Mouse (Mus musculus) cerebellum, postnatal 25 days (tissue): ENCODE measurements at regions not wholly inside any gene's neighbourhood (a gene's known extent, or its start where the extent isn't known, plus 50 kb on each side); places are given as distances from the start of the nearest gene placed in this dataset.
"Not testable (repeated sequence)": the region's sequence is repeated elsewhere in the genome, so short reads cannot be mapped to it uniquely, and the experiment has no call there.

ENCODE experiments used
- DNase-seq, 2 experiments: peaks; one replicate each; pipeline ENCODE4 v3.0.0; 2021; ENCODE audit warnings: mixed read lengths in 2 of 2

GRCm38 (mm10) chr2:39633041-39633440 lies 406.8 kb upstream of the Ppp6c start:
- no peak for DNase-seq

- peak in 1 of 2 experiments; percentile 7 for DNase-seq
Observed at GRCm38 (mm10) chr2:39614221-39614620, 388.0 kb upstream of the Ppp6c start.

- DNase-seq = peak; percentile 6 to 33
Observed at GRCm38 (mm10) chr2:39612809-39613208, 386.6 kb upstream of the Ppp6c start.

- DNase-seq = no peak
Observed at GRCm38 (mm10) chr2:39612236-39612635, 386.0 kb upstream of the Ppp6c start.

- no peak for DNase-seq
Observed at GRCm38 (mm10) chr2:39602256-39602655, 376.0 kb upstream of the Ppp6c start.

- no peak for DNase-seq
Observed at GRCm38 (mm10) chr2:39558193-39558592, 331.9 kb upstream of the Ppp6c start.

- DNase-seq = no peak
Observed at GRCm38 (mm10) chr2:39507984-39508383, 281.7 kb upstream of the Ppp6c start.

- peak; percentile 10 to 24 for DNase-seq
Observed at GRCm38 (mm10) chr2:39483208-39483912, 257.1 kb upstream of the Ppp6c start.

- DNase-seq = no peak
Observed at GRCm38 (mm10) chr2:39482608-39483007, 256.4 kb upstream of the Ppp6c start.

- no peak for DNase-seq
Observed at GRCm38 (mm10) chr2:39480236-39480635, 254.0 kb upstream of the Ppp6c start.

- not testable (repeated sequence) for DNase-seq
Observed at GRCm38 (mm10) chr2:39472925-39473324, 246.7 kb upstream of the Ppp6c start.
